ENCODE assay signal across 7 mouse cellular contexts in genomic region chr17:34023678-34024077, GRCm38 (mm10). TPM values are rescaled to one million over a fixed set of nuclear protein-coding genes. Genes with fewer than 3 reads are reported as not detected.
DNase-seq lines count a peak whose midpoint lies in the region; ATAC-seq lines count a peak whose summit lies in the region.

No protein-coding gene starts in this region.

- H3K27me3 ChIP-seq in lung, embryonic 15.5 days: no peaks in the 10 kb centered on the region
- H3K27me3 ChIP-seq in forebrain, embryonic 14.5 days (replicated peaks; ENCODE audit: control insufficient read depth, insufficient read depth, low read length): no peaks in the 10 kb centered on the region
- no peaks in the 10 kb centered on the region for H3K27me3 ChIP-seq in limb, embryonic 13.5 days
- H3K27me3 ChIP-seq in stomach, embryonic 14.5 days (ENCODE audit: control insufficient read depth, insufficient read depth, low read length): no peaks in the 10 kb centered on the region

- H3K9ac ChIP-seq in lung, embryonic 15.5 days: peak overlapping the region; percentile 93; the same call in 1 of the 2 replicates
- peak overlapping the region; percentile 97 for H3K9ac ChIP-seq in forebrain, embryonic 14.5 days (ENCODE audit: low read length)
- peak overlapping the region; percentile 94 for H3K9ac ChIP-seq in limb, embryonic 13.5 days
- 0 out of 2 replicates have a peak overlapping the region, but pooled peaks have one; percentile 87 for H3K9ac ChIP-seq in stomach, embryonic 14.5 days (replicated peaks; ENCODE audit: low read depth, low read length)

- peaks cover 32% of the 10 kb centered on the region for H3K36me3 ChIP-seq in lung, embryonic 15.5 days
- peaks cover 32% of the 10 kb centered on the region for H3K36me3 ChIP-seq in forebrain, embryonic 14.5 days (ENCODE audit: control insufficient read depth, insufficient read depth, low read length)
- peaks cover 42% of the 10 kb centered on the region for H3K36me3 ChIP-seq in limb, embryonic 13.5 days
- H3K36me3 ChIP-seq in stomach, embryonic 14.5 days (ENCODE audit: control insufficient read depth, insufficient read depth, low read length): peaks cover 9% of the 10 kb centered on the region

- H3K4me3 ChIP-seq in lung, embryonic 15.5 days: peak overlapping the region; percentile 88
- peak overlapping the region; percentile 76 for H3K4me3 ChIP-seq in forebrain, embryonic 14.5 days (ENCODE audit: low read depth, low read length)
- H3K4me3 ChIP-seq in limb, embryonic 13.5 days: peak overlapping the region; percentile 81
- peak overlapping the region; percentile 90 for H3K4me3 ChIP-seq in stomach, embryonic 14.5 days (ENCODE audit: low read depth, low read length)

- ATAC-seq in lung, embryonic 15.5 days (ENCODE audit: borderline replicate concordance, extremely low read depth, low FRiP score, low TSS enrichment): no peak
- ATAC-seq in forebrain, embryonic 14.5 days: no peak
- ATAC-seq in limb, embryonic 13.5 days (ENCODE audit: low FRiP score, low read depth): no peak
- no peak for ATAC-seq in stomach, embryonic 14.5 days (ENCODE audit: insufficient number of reproducible peaks, insufficient read depth, low FRiP score, low read depth)
- no peak for ATAC-seq in megakaryocyte-erythroid progenitor cell, adult 5-6 weeks (replicated peaks; ENCODE audit: low FRiP score, low TSS enrichment, poor library complexity, severe bottlenecking)

- H3K4me2 ChIP-seq in lung, embryonic 15.5 days: peak overlapping the region; percentile 94
- peak overlapping the region; percentile 95 for H3K4me2 ChIP-seq in forebrain, embryonic 14.5 days (ENCODE audit: low read length)
- H3K4me2 ChIP-seq in limb, embryonic 13.5 days (replicated peaks): peak overlapping the region; percentile 97
- peak overlapping the region; percentile 94 for H3K4me2 ChIP-seq in stomach, embryonic 14.5 days (replicated peaks; ENCODE audit: low read depth, low read length)

- WGBS in lung, embryonic 15.5 days: 49% methylated on average over 9 of the region's 9 CpGs
- 65% methylated on average over 9 of the region's 9 CpGs for WGBS in forebrain, embryonic 14.5 days
- WGBS in limb, embryonic 13.5 days: 69% methylated on average over 9 of the region's 9 CpGs
- WGBS in stomach, embryonic 14.5 days: 59% methylated on average over 9 of the region's 9 CpGs

- peaks cover 4% of the 10 kb centered on the region; the same call in 1 of the 2 replicates for H3K9me3 ChIP-seq in lung, embryonic 15.5 days
- no peaks in the 10 kb centered on the region for H3K9me3 ChIP-seq in forebrain, embryonic 14.5 days (replicated peaks; ENCODE audit: control insufficient read depth, low read length)
- H3K9me3 ChIP-seq in limb, embryonic 13.5 days: peaks cover 14% of the 10 kb centered on the region
- H3K9me3 ChIP-seq in stomach, embryonic 14.5 days (ENCODE audit: control insufficient read depth, low read depth, low read length): no peaks in the 10 kb centered on the region

- peaks cover 42% of the 10 kb centered on the region for H3K4me1 ChIP-seq in lung, embryonic 15.5 days
- H3K4me1 ChIP-seq in forebrain, embryonic 14.5 days (ENCODE audit: control insufficient read depth, insufficient read depth, low read length): peaks cover 25% of the 10 kb centered on the region
- peaks cover 42% of the 10 kb centered on the region for H3K4me1 ChIP-seq in limb, embryonic 13.5 days
- peaks cover 27% of the 10 kb centered on the region for H3K4me1 ChIP-seq in stomach, embryonic 14.5 days (ENCODE audit: control insufficient read depth, insufficient read depth, low read length)

- DNase-seq in lung, postnatal 4 days: no peak
- no peak for DNase-seq in forebrain, embryonic 14.5 days (ENCODE audit: low spot score)
- DNase-seq in retina, embryonic 14.5 days (ENCODE audit: low spot score): no peak

- H3K27ac ChIP-seq in lung, embryonic 15.5 days: peak overlapping the region; percentile 91; the same call in 1 of the 2 replicates
- H3K27ac ChIP-seq in forebrain, embryonic 14.5 days (ENCODE audit: low read depth, low read length): peak overlapping the region; percentile 98
- peak overlapping the region; percentile 94; the same call in 1 of the 2 replicates for H3K27ac ChIP-seq in limb, embryonic 13.5 days
- 0 out of 2 replicates have a peak overlapping the region, but pooled peaks have one; percentile 90 for H3K27ac ChIP-seq in stomach, embryonic 14.5 days (ENCODE audit: low read length)

RNA-seq across cellular contexts. Expression of gene Ring1, which starts 0.8 kb away (rescaled TPM):
- polyA plus RNA-seq in lung, embryonic 15.5 days (2015; fragmentation: Nextera tagmentation; extraction: Ambion mirVana): 20.9 and 23.2 TPM in 2 replicates
- polyA plus RNA-seq in forebrain, embryonic 14.5 days (2014; fragmentation: Nextera tagmentation; extraction: Ambion mirVana): 6.7 and 7.4 TPM in 2 replicates
- polyA plus RNA-seq in limb, embryonic 13.5 days (2015; fragmentation: Nextera tagmentation; extraction: Ambion mirVana): 19.1 and 19.8 TPM in 2 replicates
- polyA plus RNA-seq in stomach, embryonic 14.5 days (2014; fragmentation: Nextera tagmentation; extraction: Ambion mirVana): 7.5 and 8.6 TPM in 2 replicates
- 12.8 and 24.7 TPM in 2 replicates for total RNA-seq in megakaryocyte-erythroid progenitor cell, adult 5-6 weeks (2014; fragmentation: Nextera tagmentation)
- total RNA-seq in megakaryocyte-erythroid progenitor cell, adult 5-6 weeks (2017): 13.5 and 15.4 TPM in 2 replicates

RNA-seq across cellular contexts. Expression of gene H2-Ke6, which starts 4.2 kb away (rescaled TPM):
- 46.1 and 49.1 TPM in 2 replicates for polyA plus RNA-seq in lung, embryonic 15.5 days (2015; fragmentation: Nextera tagmentation; extraction: Ambion mirVana)
- polyA plus RNA-seq in forebrain, embryonic 14.5 days (2014; fragmentation: Nextera tagmentation; extraction: Ambion mirVana): 60.2 and 75.4 TPM in 2 replicates
- polyA plus RNA-seq in limb, embryonic 13.5 days (2015; fragmentation: Nextera tagmentation; extraction: Ambion mirVana): 50.0 and 59.4 TPM in 2 replicates
- polyA plus RNA-seq in stomach, embryonic 14.5 days (2014; fragmentation: Nextera tagmentation; extraction: Ambion mirVana): 41.7 and 44.9 TPM in 2 replicates
- 118 and 144 TPM in 2 replicates for total RNA-seq in megakaryocyte-erythroid progenitor cell, adult 5-6 weeks (2014; fragmentation: Nextera tagmentation)
- total RNA-seq in megakaryocyte-erythroid progenitor cell, adult 5-6 weeks (2017): 41.6 and 46.8 TPM in 2 replicates

RNA-seq across cellular contexts. Expression of gene Slc39a7, which starts 7.8 kb away (rescaled TPM):
- polyA plus RNA-seq in lung, embryonic 15.5 days (2015; fragmentation: Nextera tagmentation; extraction: Ambion mirVana): 192 and 205 TPM in 2 replicates
- polyA plus RNA-seq in forebrain, embryonic 14.5 days (2014; fragmentation: Nextera tagmentation; extraction: Ambion mirVana): 78.3 and 84.1 TPM in 2 replicates
- polyA plus RNA-seq in limb, embryonic 13.5 days (2015; fragmentation: Nextera tagmentation; extraction: Ambion mirVana): 237 and 244 TPM in 2 replicates
- 81.3 and 91.7 TPM in 2 replicates for polyA plus RNA-seq in stomach, embryonic 14.5 days (2014; fragmentation: Nextera tagmentation; extraction: Ambion mirVana)
- total RNA-seq in megakaryocyte-erythroid progenitor cell, adult 5-6 weeks (2014; fragmentation: Nextera tagmentation): 18.1 and 18.3 TPM in 2 replicates
- 94.1 and 169 TPM in 2 replicates for total RNA-seq in megakaryocyte-erythroid progenitor cell, adult 5-6 weeks (2017)

RNA-seq across cellular contexts. Expression of gene Rxrb, which starts 7.9 kb away (rescaled TPM):
- 47.5 and 56.0 TPM in 2 replicates for polyA plus RNA-seq in lung, embryonic 15.5 days (2015; fragmentation: Nextera tagmentation; extraction: Ambion mirVana)
- 21.4 and 27.7 TPM in 2 replicates for polyA plus RNA-seq in forebrain, embryonic 14.5 days (2014; fragmentation: Nextera tagmentation; extraction: Ambion mirVana)
- 56.1 and 59.1 TPM in 2 replicates for polyA plus RNA-seq in limb, embryonic 13.5 days (2015; fragmentation: Nextera tagmentation; extraction: Ambion mirVana)
- polyA plus RNA-seq in stomach, embryonic 14.5 days (2014; fragmentation: Nextera tagmentation; extraction: Ambion mirVana): 21.7 and 22.4 TPM in 2 replicates
- total RNA-seq in megakaryocyte-erythroid progenitor cell, adult 5-6 weeks (2014; fragmentation: Nextera tagmentation): 49.6 and 58.9 TPM in 2 replicates
- total RNA-seq in megakaryocyte-erythroid progenitor cell, adult 5-6 weeks (2017): 31.4 and 33.3 TPM in 2 replicates

RNA-seq across cellular contexts. Expression of gene Col11a2, which starts 15.6 kb away (rescaled TPM):
- polyA plus RNA-seq in lung, embryonic 15.5 days (2015; fragmentation: Nextera tagmentation; extraction: Ambion mirVana): 4.1 and 5.0 TPM in 2 replicates
- polyA plus RNA-seq in forebrain, embryonic 14.5 days (2014; fragmentation: Nextera tagmentation; extraction: Ambion mirVana): 0.95 and 1.6 TPM in 2 replicates
- 46.3 and 56.6 TPM in 2 replicates for polyA plus RNA-seq in limb, embryonic 13.5 days (2015; fragmentation: Nextera tagmentation; extraction: Ambion mirVana)
- polyA plus RNA-seq in stomach, embryonic 14.5 days (2014; fragmentation: Nextera tagmentation; extraction: Ambion mirVana): 0.32 and 1.2 TPM in 2 replicates
- total RNA-seq in megakaryocyte-erythroid progenitor cell, adult 5-6 weeks (2014; fragmentation: Nextera tagmentation): 1.1 and 3.6 TPM in 2 replicates
- total RNA-seq in megakaryocyte-erythroid progenitor cell, adult 5-6 weeks (2017): 0.05 and 0.46 TPM in 2 replicates
